Mouse (Mus musculus): ENCODE results near the gene Tsc1.

Gene Tsc1

GRCm38 (mm10) chr2:28730676-28731075 lies 89.6 kb downstream of the Tsc1 start:
- DNase-seq (ENCODE audit: low spot score): no peak

- DNase-seq (ENCODE audit: low spot score): no peak
Measured at GRCm38 (mm10) chr2:28737112-28737511, 96.1 kb downstream of the Tsc1 start.

- DNase-seq (ENCODE audit: low spot score): no peak
Measured at GRCm38 (mm10) chr2:28740159-28740558, 99.1 kb downstream of the Tsc1 start.

Measured in left cerebral cortex, adult 11 months (tissue).